Mouse (Mus musculus): Measurements from ENCODE around the gene Glyctk. TPM values are rescaled to one million over a fixed set of nuclear protein-coding genes. Genes with fewer than 3 reads are reported as not detected.
A peak's percentile ranks its signal among the peaks of the same experiment; 100 is the strongest.

Gene Glyctk
- polyA plus RNA-seq, 1 experiment = 3.3 TPM

- DNase-seq (ENCODE audit: extremely low spot score in 1 of 2, low spot score in 1 of 2) = no peak
These were observed 9.2 kb downstream of the Glyctk start for GRCm38 (mm10) chr9:106148541-106149398.

GRCm38 (mm10) chr9:106147851-106148431 is 10.0 kb downstream of the Glyctk start:
- no peak for DNase-seq (ENCODE audit: extremely low spot score in 1 of 2, low spot score in 1 of 2)

- no peak for DNase-seq (ENCODE audit: extremely low spot score in 1 of 2, low spot score in 1 of 2)
These were observed 10.7 kb downstream of the Glyctk start for GRCm38 (mm10) chr9:106147281-106147680.

- no peak for DNase-seq (ENCODE audit: extremely low spot score in 1 of 2, low spot score in 1 of 2)
These were observed 12.4 kb downstream of the Glyctk start for GRCm38 (mm10) chr9:106145582-106145981.

- no peak for DNase-seq (ENCODE audit: extremely low spot score in 1 of 2, low spot score in 1 of 2)
These were observed 13.8 kb downstream of the Glyctk start for GRCm38 (mm10) chr9:106144176-106144575.

GRCm38 (mm10) chr9:106141955-106142354 is 16.0 kb downstream of the Glyctk start:
- DNase-seq (ENCODE audit: extremely low spot score in 1 of 2, low spot score in 1 of 2) = no peak

GRCm38 (mm10) chr9:106139763-106140162 is 18.2 kb downstream of the Glyctk start:
- no peak for DNase-seq (ENCODE audit: extremely low spot score in 1 of 2, low spot score in 1 of 2)

GRCm38 (mm10) chr9:106137671-106138216 is 20.2 kb downstream of the Glyctk start:
- no peak for DNase-seq (ENCODE audit: extremely low spot score in 1 of 2, low spot score in 1 of 2)

GRCm38 (mm10) chr9:106130250-106130649 is 27.7 kb downstream of the Glyctk start:
- DNase-seq (ENCODE audit: extremely low spot score in 1 of 2, low spot score in 1 of 2) = no peak

GRCm38 (mm10) chr9:106129072-106129471 is 28.9 kb downstream of the Glyctk start:
- no peak for DNase-seq (ENCODE audit: extremely low spot score in 1 of 2, low spot score in 1 of 2)

GRCm38 (mm10) chr9:106126786-106127251 is 31.1 kb downstream of the Glyctk start:
- peak in 1 of 2 experiments; percentile 38 for DNase-seq (ENCODE audit: extremely low spot score in 1 of 2, low spot score in 1 of 2)

GRCm38 (mm10) chr9:106123599-106123998 is 34.3 kb downstream of the Glyctk start:
- DNase-seq (ENCODE audit: extremely low spot score in 1 of 2, low spot score in 1 of 2) = peak in 1 of 2 experiments; percentile 77

GRCm38 (mm10) chr9:106119075-106119474 is 38.9 kb downstream of the Glyctk start:
- no peak for DNase-seq (ENCODE audit: extremely low spot score in 1 of 2, low spot score in 1 of 2)

GRCm38 (mm10) chr9:106115801-106116424 is 42.0 kb downstream of the Glyctk start:
- DNase-seq (ENCODE audit: extremely low spot score in 1 of 2, low spot score in 1 of 2) = no peak

- DNase-seq (ENCODE audit: extremely low spot score in 1 of 2, low spot score in 1 of 2) = peak; percentile 41 to 92
These were observed 45.0 kb downstream of the Glyctk start for GRCm38 (mm10) chr9:106112770-106113423.

- no peak for DNase-seq (ENCODE audit: extremely low spot score in 1 of 2, low spot score in 1 of 2)
These were observed 51.7 kb downstream of the Glyctk start for GRCm38 (mm10) chr9:106106241-106106640.

- no peak for DNase-seq (ENCODE audit: extremely low spot score in 1 of 2, low spot score in 1 of 2)
These were observed 53.5 kb downstream of the Glyctk start for GRCm38 (mm10) chr9:106104401-106104800.

All from frontal cortex, adult 2 months (tissue).